Mouse (Mus musculus): ENCODE measurements around the gene Actr1a. TPM values are rescaled to one million over a fixed set of nuclear protein-coding genes. Genes with fewer than 3 reads are reported as not detected.

Gene Actr1a
- total RNA-seq, 2 experiments from 2014 or later = 122 to 124 TPM

DNA sequence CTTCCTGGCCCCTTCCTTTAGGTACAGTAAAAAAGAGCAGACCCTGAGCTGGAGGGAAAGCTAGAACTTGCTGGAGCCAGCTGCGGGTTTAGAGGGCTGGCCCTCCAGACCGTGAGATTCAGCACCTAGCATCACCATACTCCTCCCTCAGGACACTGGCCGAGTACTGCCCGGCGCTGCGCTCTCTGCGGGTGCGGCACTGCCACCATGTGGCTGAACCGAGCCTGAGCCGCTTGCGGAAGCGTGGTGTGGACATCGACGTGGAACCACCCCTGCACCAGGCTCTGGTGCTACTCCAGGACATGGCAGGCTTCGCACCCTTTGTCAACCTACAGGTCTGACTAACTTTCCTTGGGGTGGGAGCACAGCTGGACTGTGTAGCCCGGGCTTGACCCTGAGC is 65.6 kb downstream of the Actr1a start:
- intact Hi-C loops (cut with DNase I) = loop anchor here (1.0 kb wide), 1 partner anchor 26 kb away; the partner anchor contains the start of gene Nfkb2
- DNase-seq = peak; percentile 86 to 90

DNA sequence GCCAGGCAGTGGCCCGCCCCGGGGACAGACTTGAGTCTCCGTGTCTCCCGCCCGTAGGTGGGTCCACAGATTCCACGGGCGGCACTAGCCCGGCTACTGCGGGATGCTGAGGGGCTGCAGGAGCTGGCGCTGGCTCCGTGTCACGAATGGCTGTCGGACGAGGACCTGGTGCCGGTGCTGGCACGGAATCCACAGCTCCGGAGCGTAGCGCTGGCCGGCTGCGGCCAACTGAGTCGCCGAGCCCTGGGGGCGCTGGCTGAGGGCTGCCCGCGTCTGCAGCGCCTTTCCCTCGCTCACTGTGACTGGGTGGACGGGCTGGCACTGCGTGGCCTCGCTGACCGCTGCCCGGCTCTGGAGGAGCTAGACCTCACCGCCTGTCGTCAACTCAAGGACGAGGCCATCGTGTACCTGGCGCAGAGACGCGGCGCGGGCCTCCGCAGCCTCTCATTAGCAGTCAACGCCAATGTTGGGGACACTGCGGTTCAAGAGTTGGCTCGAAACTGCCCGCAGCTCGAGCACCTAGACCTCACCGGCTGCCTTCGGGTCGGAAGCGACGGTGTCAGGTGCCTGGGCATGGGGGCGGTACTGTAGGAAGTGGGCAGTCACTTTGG is 66.4 kb downstream of the Actr1a start:
- no peak for DNase-seq
- intact Hi-C loops (cut with DNase I) = no loop called here

- intact Hi-C loops (cut with DNase I) = no loop called here
- peak; percentile 96 for DNase-seq
Measured at GRCm38 (mm10) chr19:46328081-46329030, 67.2 kb downstream of the Actr1a start, which contains the start of gene Fbxl15. Fbxl15 (plus strand) TSS chr19:46328184.

DNA sequence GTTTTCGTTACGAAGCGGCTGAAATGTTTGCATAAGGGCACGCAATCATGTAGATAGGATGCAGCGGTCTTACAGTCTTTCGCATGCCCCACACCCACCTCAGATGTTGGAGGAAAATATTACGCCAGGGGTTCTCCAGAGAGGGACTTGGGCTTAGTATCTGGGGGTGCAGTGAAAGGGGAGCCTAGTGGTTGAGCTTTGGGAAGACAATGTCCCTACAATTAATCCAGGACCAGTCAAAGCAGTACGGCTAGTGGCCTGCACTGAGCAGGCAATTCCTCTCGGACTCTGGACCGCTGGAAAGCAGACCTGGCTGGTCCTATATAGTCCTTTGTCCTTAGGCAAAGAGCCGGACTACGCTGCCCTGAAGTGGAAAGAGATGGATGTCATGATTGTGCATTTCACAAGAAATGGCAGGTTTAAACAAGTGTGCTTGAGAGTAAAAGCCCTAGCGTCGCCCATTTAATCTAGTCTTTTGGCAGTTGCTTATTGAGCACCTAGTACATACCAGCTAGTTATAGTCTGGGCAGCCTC is 68.0 kb downstream of the Actr1a start:
- no peak for DNase-seq
- intact Hi-C loops (cut with DNase I) = no loop called here

Small RNA genes lying within 50 kb of the gene (microRNA-seq; reads per million reads assigned to microRNA genes)
- gene Mir146b = 1.2 to 3.5 reads per million in 2 experiments

Other genes starting within 250 kb of the Actr1a start
- gene Pitx3, start 247.4 kb downstream of the Actr1a start, total RNA-seq (2021) = under 1 TPM in 1 of 2 experiments, not detected in 1; 0.36 TPM
- 10 to 100 TPM; 50.2 to 50.5 TPM for gene Gbf1, start 243.2 kb downstream of the Actr1a start, total RNA-seq (2021)
- 10 to 100 TPM; 16.1 to 20.4 TPM for gene Nfkb2, start 91.4 kb downstream of the Actr1a start, total RNA-seq (2021)
- 1 to 10 TPM; 2.2 to 2.9 TPM for gene Psd, start 68.6 kb downstream of the Actr1a start, total RNA-seq (2021)
- gene Fbxl15, start 67.6 kb downstream of the Actr1a start, total RNA-seq (2021) = 1 to 10 TPM; 6.5 to 6.8 TPM
- 100 to 1,000 TPM in 1 of 2 experiments, 10 to 100 TPM in 1; 99.6 to 107 TPM for gene Cuedc2, start 57.0 kb downstream of the Actr1a start, total RNA-seq (2021)
- gene Mfsd13a, start 54.6 kb downstream of the Actr1a start, total RNA-seq (2021) = 1 to 10 TPM; 3.4 to 4.6 TPM
- under 1 TPM; 0.19 to 0.20 TPM for gene 2310034G01Rik, start 45.4 kb downstream of the Actr1a start, total RNA-seq (2021)
- gene Sufu, start 1.1 kb upstream of the Actr1a start, total RNA-seq (2021) = 10 to 100 TPM; 18.0 to 18.7 TPM
- 10 to 100 TPM; 49.9 to 50.6 TPM for gene Trim8, start 106.0 kb upstream of the Actr1a start, total RNA-seq (2021)
- 10 to 100 TPM; 32.8 to 33.6 TPM for gene Arl3, start 177.4 kb upstream of the Actr1a start, total RNA-seq (2021)
- 1 to 10 TPM; 3.0 to 3.8 TPM for gene Sfxn2, start 177.6 kb upstream of the Actr1a start, total RNA-seq (2021)
- 10 to 100 TPM; 65.0 to 75.0 TPM for gene Wbp1l, start 203.3 kb upstream of the Actr1a start, total RNA-seq (2021)

Measured in heart, postnatal 10 days (tissue).